Mouse (Mus musculus): ENCODE measurements around the gene Wnt6.

Wnt6 gene

GRCm38 (mm10) chr1:74771845-74771930 lies at the start of gene Wnt6:
Gene Wnt6, plus strand, starts transcription at chr1:74771892.
- no peak for DNase-seq (ENCODE audit: low read depth in 2 of 2, low spot score in 2 of 2)

- no peak for DNase-seq (ENCODE audit: low read depth in 2 of 2, low spot score in 2 of 2)
These were observed 47.9 kb upstream of the Wnt6 start for GRCm38 (mm10) chr1:74723748-74724147.

- no peak for DNase-seq (ENCODE audit: low read depth in 2 of 2, low spot score in 2 of 2)
These were observed 45.6 kb upstream of the Wnt6 start for GRCm38 (mm10) chr1:74726114-74726513.

- DNase-seq (ENCODE audit: low read depth in 2 of 2, low spot score in 2 of 2): no peak
These were observed 45.0 kb upstream of the Wnt6 start for GRCm38 (mm10) chr1:74726674-74727073.

- no peak for DNase-seq (ENCODE audit: low read depth in 2 of 2, low spot score in 2 of 2)
These were observed 43.2 kb upstream of the Wnt6 start for GRCm38 (mm10) chr1:74728446-74728845.

- DNase-seq (ENCODE audit: low read depth in 2 of 2, low spot score in 2 of 2): no peak
These were observed 34.7 kb upstream of the Wnt6 start for GRCm38 (mm10) chr1:74736977-74737376.

GRCm38 (mm10) chr1:74737500-74737899 lies 34.2 kb upstream of the Wnt6 start:
- no peak for DNase-seq (ENCODE audit: low read depth in 2 of 2, low spot score in 2 of 2)

GRCm38 (mm10) chr1:74740846-74741245 lies 30.8 kb upstream of the Wnt6 start:
- DNase-seq (ENCODE audit: low read depth in 2 of 2, low spot score in 2 of 2): no peak

GRCm38 (mm10) chr1:74747335-74747734 lies 24.4 kb upstream of the Wnt6 start:
- DNase-seq (ENCODE audit: low read depth in 2 of 2, low spot score in 2 of 2): no peak

- DNase-seq (ENCODE audit: low read depth in 2 of 2, low spot score in 2 of 2): no peak
These were observed 22.9 kb upstream of the Wnt6 start, which contains the start of gene Prkag3 for GRCm38 (mm10) chr1:74748643-74749271. Gene Prkag3, minus strand, starts transcription at chr1:74749221.

GRCm38 (mm10) chr1:74749301-74749700 lies 22.4 kb upstream of the Wnt6 start:
- no peak for DNase-seq (ENCODE audit: low read depth in 2 of 2, low spot score in 2 of 2)

- no peak for DNase-seq (ENCODE audit: low read depth in 2 of 2, low spot score in 2 of 2)
These were observed 21.0 kb upstream of the Wnt6 start for GRCm38 (mm10) chr1:74750683-74751082.

- DNase-seq (ENCODE audit: low read depth in 2 of 2, low spot score in 2 of 2): no peak
These were observed 19.5 kb upstream of the Wnt6 start for GRCm38 (mm10) chr1:74752150-74752549.

GRCm38 (mm10) chr1:74752833-74753232 lies 18.9 kb upstream of the Wnt6 start:
- no peak for DNase-seq (ENCODE audit: low read depth in 2 of 2, low spot score in 2 of 2)

- no peak for DNase-seq (ENCODE audit: low read depth in 2 of 2, low spot score in 2 of 2)
These were observed 18.3 kb upstream of the Wnt6 start for GRCm38 (mm10) chr1:74753266-74753974.

- DNase-seq (ENCODE audit: low read depth in 2 of 2, low spot score in 2 of 2): no peak
These were observed 17.4 kb upstream of the Wnt6 start for GRCm38 (mm10) chr1:74754175-74754785.

- no peak for DNase-seq (ENCODE audit: low read depth in 2 of 2, low spot score in 2 of 2)
These were observed 11.9 kb upstream of the Wnt6 start for GRCm38 (mm10) chr1:74759773-74760172.

GRCm38 (mm10) chr1:74763081-74763480 lies 8.6 kb upstream of the Wnt6 start:
- peak in 1 of 2 experiments; percentile 33 for DNase-seq (ENCODE audit: low read depth in 2 of 2, low spot score in 2 of 2)

- no peak for DNase-seq (ENCODE audit: low read depth in 2 of 2, low spot score in 2 of 2)
These were observed 795 bp upstream of the Wnt6 start for GRCm38 (mm10) chr1:74770727-74771466.

- DNase-seq (ENCODE audit: low read depth in 2 of 2, low spot score in 2 of 2): no peak
These were observed 236 bp upstream of the Wnt6 start for GRCm38 (mm10) chr1:74771467-74771844.

- no peak for DNase-seq (ENCODE audit: low read depth in 2 of 2, low spot score in 2 of 2)
These were observed 384 bp downstream of the Wnt6 start for GRCm38 (mm10) chr1:74771931-74772620.

- DNase-seq (ENCODE audit: low read depth in 2 of 2, low spot score in 2 of 2): no peak
These were observed 1.4 kb downstream of the Wnt6 start for GRCm38 (mm10) chr1:74773136-74773535.

Measured in CD8-positive naive resting alpha-beta T cell, adult 2 months (primary cell).